Mouse (Mus musculus) embryo, embryonic 11 days (tissue): ENCODE data around the gene Dock10.
"Not testable (repeated sequence)": the region's sequence is repeated elsewhere in the genome, so short reads cannot be mapped to it uniquely, and the experiment has no call there.

Experiments used
- DNase-seq: peaks from one replicate; pipeline ENCODE4 v3.0.0-alpha.2; 2015

Dock10 gene

GRCm38 (mm10) chr1:80757977-80758797, at the start of gene Dock10:
Gene Dock10 (minus strand): TSS chr1:80758527.
- DNase-seq, result peak; percentile 71

GRCm38 (mm10) chr1:80806835-80807398, 48.6 kb upstream of the Dock10 start:
- no peak for DNase-seq

- DNase-seq, result no peak
Observed at GRCm38 (mm10) chr1:80802023-80802422, 43.7 kb upstream of the Dock10 start.

GRCm38 (mm10) chr1:80785066-80785779, 26.9 kb upstream of the Dock10 start:
- DNase-seq, result no peak

- peak; percentile 27 for DNase-seq
Observed at GRCm38 (mm10) chr1:80784155-80784554, 25.8 kb upstream of the Dock10 start.

- DNase-seq, result no peak
Observed at GRCm38 (mm10) chr1:80765504-80765903, 7.2 kb upstream of the Dock10 start.

GRCm38 (mm10) chr1:80763042-80763950, 5.0 kb upstream of the Dock10 start:
- no peak for DNase-seq

- DNase-seq, result no peak
Observed at GRCm38 (mm10) chr1:80758798-80759184, 464 bp upstream of the Dock10 start.

GRCm38 (mm10) chr1:80757650-80757976, 714 bp downstream of the Dock10 start:
- DNase-seq, result peak; percentile 33

GRCm38 (mm10) chr1:80756824-80757649, 1.3 kb downstream of the Dock10 start:
- peak; percentile 59 for DNase-seq

GRCm38 (mm10) chr1:80756060-80756439, 2.3 kb downstream of the Dock10 start:
- no peak for DNase-seq

GRCm38 (mm10) chr1:80755296-80756059, 2.8 kb downstream of the Dock10 start:
- DNase-seq, result no peak

- DNase-seq, result not testable (repeated sequence)
Observed at GRCm38 (mm10) chr1:80749122-80749521, 9.2 kb downstream of the Dock10 start.

- no peak for DNase-seq
Observed at GRCm38 (mm10) chr1:80746691-80747463, 11.4 kb downstream of the Dock10 start.

GRCm38 (mm10) chr1:80746195-80746594, 12.1 kb downstream of the Dock10 start:
- no peak for DNase-seq

- DNase-seq, result no peak
Observed at GRCm38 (mm10) chr1:80739472-80739871, 18.9 kb downstream of the Dock10 start.

GRCm38 (mm10) chr1:80737812-80738391, 20.4 kb downstream of the Dock10 start:
- DNase-seq, result no peak

- no peak for DNase-seq
Observed at GRCm38 (mm10) chr1:80730582-80730981, 27.7 kb downstream of the Dock10 start.

- no peak for DNase-seq
Observed at GRCm38 (mm10) chr1:80730174-80730573, 28.2 kb downstream of the Dock10 start.

GRCm38 (mm10) chr1:80728183-80728582, 30.1 kb downstream of the Dock10 start:
- DNase-seq, result peak; percentile 12
